Mouse (Mus musculus): ENCODE results near the gene Irak1bp1.

Gene Irak1bp1

GRCm38 (mm10) chr9:82884177-82884576 is 54.8 kb downstream of the Irak1bp1 start:
- DNase-seq (ENCODE audit: low spot score in 2 of 2): no peak

DNA sequence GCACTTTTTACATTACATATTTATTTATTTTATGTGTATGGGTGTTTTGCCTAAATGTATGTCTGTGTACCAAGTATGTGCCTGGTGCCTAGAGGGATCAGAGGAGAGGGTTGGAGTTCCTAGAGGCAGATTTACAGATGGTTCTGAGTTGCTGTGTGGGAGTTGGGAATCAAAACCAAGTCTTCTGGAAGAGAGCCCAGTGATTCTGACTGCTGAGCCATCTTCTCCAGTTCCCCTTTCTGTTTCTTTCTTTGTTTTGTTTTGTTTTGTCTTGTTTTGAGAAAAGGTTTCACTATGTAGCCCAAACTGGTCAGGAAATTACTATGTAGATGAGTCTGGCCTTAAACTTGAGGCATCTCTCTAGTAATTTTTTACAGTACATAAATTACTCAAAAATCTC is 59.3 kb downstream of the Irak1bp1 start:
- DNase-seq (ENCODE audit: low spot score in 2 of 2): no peak
